22 mouse cellular contexts compared by ENCODE assay signal in genomic region chr9:77766218-77766617, GRCm38 (mm10). TPM values are rescaled to one million over a fixed set of nuclear protein-coding genes. Genes with fewer than 3 reads are reported as not detected.
DNase-seq lines count a peak whose midpoint lies in the region; ATAC-seq lines count a peak whose summit lies in the region.
"Had no signal": no experiment of that assay in that cellular context is flagged by ENCODE, and none has a peak within 500 bp of the region (broad histone marks: within the 10 kb centered on the region; RNA-seq: fewer than 3 reads in every experiment).

No protein-coding gene starts in this region.

- no peaks in the 10 kb centered on the region for H3K9me3 ChIP-seq in limb, embryonic 12.5 days
- no peaks in the 10 kb centered on the region for H3K9me3 ChIP-seq in limb, embryonic 10.5 days (replicated peaks)
- H3K9me3 ChIP-seq in midbrain, embryonic 11.5 days (ENCODE audit: control insufficient read depth, low read length) = no peaks in the 10 kb centered on the region
- no peaks in the 10 kb centered on the region for H3K9me3 ChIP-seq in midbrain, embryonic 15.5 days
- H3K9me3 ChIP-seq: embryonic facial prominence, embryonic 15.5 days; forebrain, embryonic 10.5 days; heart, embryonic 13.5 days; hindbrain, embryonic 12.5 days had no signal

- H3K4me2 ChIP-seq in limb, embryonic 12.5 days = no peak overlapping the region
- H3K4me2 ChIP-seq in midbrain, embryonic 11.5 days = no peak overlapping the region
- H3K4me2 ChIP-seq in midbrain, embryonic 15.5 days = no peak overlapping the region
- H3K4me2 ChIP-seq: embryonic facial prominence, embryonic 15.5 days; heart, embryonic 13.5 days; hindbrain, embryonic 12.5 days had no signal

- H3K27me3 ChIP-seq in limb, embryonic 12.5 days = no peaks in the 10 kb centered on the region
- no peaks in the 10 kb centered on the region for H3K27me3 ChIP-seq in limb, embryonic 10.5 days (ENCODE audit: low read depth, poor library complexity, severe bottlenecking)
- H3K27me3 ChIP-seq in midbrain, embryonic 11.5 days (ENCODE audit: control insufficient read depth, insufficient read depth, low read length) = no peaks in the 10 kb centered on the region
- H3K27me3 ChIP-seq in midbrain, embryonic 15.5 days (replicated peaks) = no peaks in the 10 kb centered on the region
- H3K27me3 ChIP-seq: embryonic facial prominence, embryonic 15.5 days; heart, embryonic 13.5 days; hindbrain, embryonic 12.5 days had no signal

- H3K36me3 ChIP-seq in limb, embryonic 12.5 days = peaks cover 21% of the 10 kb centered on the region; the same call in 1 of the 2 replicates
- H3K36me3 ChIP-seq in limb, embryonic 10.5 days = peaks cover 38% of the 10 kb centered on the region
- H3K36me3 ChIP-seq in midbrain, embryonic 11.5 days (ENCODE audit: control insufficient read depth, insufficient read depth, low read length) = 0 out of 2 replicates have a peak, but pooled peaks cover 3% of the 10 kb centered on the region
- 0 out of 2 replicates have a peak, but pooled peaks cover 2% of the 10 kb centered on the region for H3K36me3 ChIP-seq in midbrain, embryonic 15.5 days (replicated peaks)
- H3K36me3 ChIP-seq: embryonic facial prominence, embryonic 15.5 days had no signal

- H3K27ac ChIP-seq in limb, embryonic 12.5 days = no peak overlapping the region
- H3K27ac ChIP-seq in limb, embryonic 10.5 days = no peak overlapping the region
- no peak overlapping the region for H3K27ac ChIP-seq in midbrain, embryonic 11.5 days (ENCODE audit: low read depth, low read length)
- no peak overlapping the region for H3K27ac ChIP-seq in midbrain, embryonic 15.5 days
- H3K27ac ChIP-seq: embryonic facial prominence, embryonic 15.5 days; forebrain, embryonic 10.5 days; heart, embryonic 13.5 days; hindbrain, embryonic 12.5 days had no signal

- WGBS in limb, embryonic 12.5 days = 89% methylated on average over 8 of the region's 8 CpGs
- 90% methylated on average over 8 of the region's 8 CpGs for WGBS in limb, embryonic 10.5 days
- 78% methylated on average over 8 of the region's 8 CpGs for WGBS in midbrain, embryonic 11.5 days
- WGBS in midbrain, embryonic 15.5 days = 78% methylated on average over 8 of the region's 8 CpGs

- ATAC-seq in limb, embryonic 12.5 days (ENCODE audit: insufficient number of reproducible peaks, insufficient read depth, low FRiP score, low TSS enrichment, low read depth) = no peak
- ATAC-seq in midbrain, embryonic 11.5 days (ENCODE audit: low FRiP score) = no peak
- ATAC-seq in midbrain, embryonic 15.5 days (replicated peaks) = no peak
- ATAC-seq: CD4-positive, CD25-positive, alpha-beta regulatory T cell, adult 4 months; forebrain, embryonic 14.5 days had no signal

- no peak overlapping the region for H3K4me3 ChIP-seq in limb, embryonic 12.5 days (replicated peaks)
- H3K4me3 ChIP-seq in limb, embryonic 10.5 days = no peak overlapping the region
- no peak overlapping the region for H3K4me3 ChIP-seq in midbrain, embryonic 11.5 days (ENCODE audit: low read depth, low read length)
- no peak overlapping the region for H3K4me3 ChIP-seq in midbrain, embryonic 15.5 days
- H3K4me3 ChIP-seq: embryonic facial prominence, embryonic 15.5 days; erythroblast, embryonic 14.5 days; forebrain, embryonic 10.5 days; heart, embryonic 13.5 days; hindbrain, embryonic 12.5 days had no signal

- peak; percentile 29 for DNase-seq in gastrocnemius, adult 18-20 months (ENCODE audit: low spot score)
- DNase-seq in gastrocnemius, postnatal 36 days = no peak
- peak; percentile 54 for DNase-seq in kidney, adult 9 months
- no peak for DNase-seq in kidney, adult 18-20 months
- no peak for DNase-seq in limb, embryonic 10.5 days (ENCODE audit: low spot score)
- peak; percentile 31 for DNase-seq in midbrain, embryonic 11.5 days (ENCODE audit: low spot score, missing footprints)
- DNase-seq: adrenal gland, adult 8-10 months; adrenal gland, postnatal 36 days; B cell, adult 2 months; cerebellum, adult 2 months; cerebellum, postnatal 10 days; gastrocnemius, postnatal 10 days; heart, postnatal 4 days had no signal

- H3K9ac ChIP-seq in limb, embryonic 12.5 days (replicated peaks) = 0 out of 2 replicates have a peak overlapping the region, but pooled peaks have one; percentile 37
- H3K9ac ChIP-seq in midbrain, embryonic 11.5 days (ENCODE audit: low read length) = no peak overlapping the region
- no peak overlapping the region for H3K9ac ChIP-seq in midbrain, embryonic 15.5 days
- H3K9ac ChIP-seq: embryonic facial prominence, embryonic 15.5 days; heart, embryonic 13.5 days; hindbrain, embryonic 12.5 days had no signal

- peaks cover 6% of the 10 kb centered on the region; the same call in 1 of the 2 replicates for H3K4me1 ChIP-seq in limb, embryonic 12.5 days (replicated peaks)
- no peaks in the 10 kb centered on the region for H3K4me1 ChIP-seq in limb, embryonic 10.5 days
- H3K4me1 ChIP-seq in midbrain, embryonic 11.5 days (ENCODE audit: control insufficient read depth, insufficient read depth, low read length) = peaks cover 9% of the 10 kb centered on the region
- H3K4me1 ChIP-seq in midbrain, embryonic 15.5 days = peaks cover 6% of the 10 kb centered on the region
- H3K4me1 ChIP-seq: embryonic facial prominence, embryonic 15.5 days; heart, embryonic 13.5 days had no signal

- intact Hi-C loops in gastrocnemius, postnatal 36 days (cut with DNase I) = no loop called here

RNA-seq across cellular contexts. Expression of gene Gclc, which starts 11.9 kb away (rescaled TPM):
- 10 to 100 TPM in 1 of 2 experiments, 1 to 10 TPM in 1; 9.1 to 10.6 TPM for total RNA-seq in gastrocnemius, adult 18-20 months (2021)
- total RNA-seq in gastrocnemius, postnatal 36 days (2021) = 1 to 10 TPM; 8.0 to 9.1 TPM
- 14.5 and 14.7 TPM in 2 replicates for polyA plus RNA-seq in limb, embryonic 12.5 days (2016; fragmentation: Nextera tagmentation; extraction: Ambion mirVana)
- 12.6 and 12.9 TPM in 2 replicates for polyA plus RNA-seq in limb, embryonic 10.5 days (2016; fragmentation: Nextera tagmentation; extraction: Ambion mirVana)
- 21.0 and 21.6 TPM in 2 replicates for polyA plus RNA-seq in midbrain, embryonic 11.5 days (2014; fragmentation: Nextera tagmentation; extraction: Ambion mirVana)
- polyA plus RNA-seq in midbrain, embryonic 15.5 days (2015; fragmentation: Nextera tagmentation; extraction: Ambion mirVana) = 16.7 and 16.8 TPM in 2 replicates

Comparison
In these comparisons a context has a peak if more than half of its experiments do, and no peak if none do; other contexts are left out.
1. DNase-seq: peak in gastrocnemius, adult 18-20 months (single experiment), kidney, adult 9 months (single experiment) and midbrain, embryonic 11.5 days (single experiment); none in gastrocnemius, postnatal 36 days (0 of 2), kidney, adult 18-20 months (single experiment) and limb, embryonic 10.5 days (single experiment).